Mouse (Mus musculus): ENCODE measurements around the gene Wnt10b. TPM values are rescaled to one million over a fixed set of nuclear protein-coding genes. Genes with fewer than 3 reads are reported as not detected.

The Wnt10b gene
- total and polyA plus RNA-seq, 2 experiments from 2014 or later, result 1.4 TPM; not detected in 1

- no peak for DNase-seq (ENCODE audit: low spot score)
- Histone ChIP-seq H3K27ac (no peak overlapping the region), H3K4me2 (ENCODE audit: low read depth, low read length) (no peak overlapping the region), H3K27me3 (ENCODE audit: insufficient read depth, low read length) (peaks cover 40% of the 10 kb centered on the region), H3K36me3 (ENCODE audit: insufficient read depth, low read length) (no peaks in the 10 kb centered on the region), H3K4me1 (ENCODE audit: insufficient read depth, low read length) (peaks cover 5% of the 10 kb centered on the region; the same call in 1 of the 2 replicates), H3K9me3 (ENCODE audit: low read length) (no peaks in the 10 kb centered on the region), H3K9ac (replicated peaks; ENCODE audit: low read length) (no peak overlapping the region), H3K4me3 (ENCODE audit: low read length) (no peak overlapping the region)
- no peak for ATAC-seq
- no peak for TF ChIP-seq CTCF (IDR thresholded peaks at IDR 0.05; ENCODE audit: low read depth)
- WGBS, result 30% methylated on average over 6 of the region's 6 CpGs
Observed at GRCm38 (mm10) chr15:98781166-98781565, 3.2 kb upstream of the Wnt10b start.

DNA sequence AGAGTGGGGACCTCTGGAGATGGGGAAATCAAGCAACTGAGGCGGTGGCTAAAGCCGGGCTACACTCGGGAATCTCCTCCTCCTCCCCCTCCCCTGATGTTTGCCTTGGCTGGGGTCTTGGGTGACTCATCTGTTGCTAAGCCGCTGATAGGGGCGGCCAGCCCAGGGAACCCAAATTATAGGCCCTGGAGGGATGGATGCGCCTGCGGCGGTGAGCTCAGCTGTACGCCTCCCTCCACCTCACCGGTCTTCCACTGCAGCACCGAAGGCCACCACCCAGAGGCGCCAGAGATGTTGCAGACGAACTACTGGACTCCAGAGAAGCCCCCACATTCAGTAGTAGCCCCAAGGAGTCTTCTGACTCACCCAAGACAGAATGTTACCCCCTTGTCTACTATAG, 2.6 kb upstream of the Wnt10b start:
- Histone ChIP-seq H3K9ac (replicated peaks; ENCODE audit: low read length) (no peak overlapping the region), H3K4me1 (ENCODE audit: insufficient read depth, low read length) (peaks cover 5% of the 10 kb centered on the region; the same call in 1 of the 2 replicates), H3K36me3 (ENCODE audit: insufficient read depth, low read length) (no peaks in the 10 kb centered on the region), H3K4me3 (ENCODE audit: low read length) (no peak overlapping the region), H3K4me2 (ENCODE audit: low read depth, low read length) (no peak overlapping the region), H3K27ac (no peak overlapping the region), H3K27me3 (ENCODE audit: insufficient read depth, low read length) (peaks cover 46% of the 10 kb centered on the region), H3K9me3 (ENCODE audit: low read length) (no peaks in the 10 kb centered on the region)
- DNase-seq (ENCODE audit: low spot score), result no peak
- peak; percentile 34 for TF ChIP-seq CTCF (IDR thresholded peaks at IDR 0.05; ENCODE audit: low read depth)
- ATAC-seq, result peak; percentile 24; the same call in 1 of the 2 replicates
- WGBS, result 9% methylated on average over 13 of the region's 13 CpGs

GRCm38 (mm10) chr15:98780075-98780474, 2.1 kb upstream of the Wnt10b start:
- H3K4me2 ChIP-seq (ENCODE audit: low read depth, low read length), result no peak overlapping the region

DNA sequence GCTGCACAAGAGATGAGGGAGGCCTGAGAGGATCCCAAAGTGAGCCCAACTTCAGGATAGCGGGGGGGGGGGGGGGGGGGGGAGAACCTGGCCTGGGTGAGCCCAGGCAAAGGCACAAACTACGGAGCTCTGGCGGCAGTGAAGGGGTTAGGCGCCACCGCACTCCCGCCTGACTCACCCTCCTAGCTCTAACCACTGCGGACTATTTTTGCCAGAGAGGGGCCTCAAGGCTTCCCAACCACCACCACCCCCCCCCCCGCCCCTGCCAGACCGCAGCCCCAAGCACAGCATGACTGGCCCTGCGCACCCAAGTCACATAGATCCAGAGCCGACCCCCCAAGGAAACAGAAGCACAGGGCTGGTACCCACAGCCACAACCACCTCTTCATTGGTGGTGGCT, 856 bp upstream of the Wnt10b start:
- Histone ChIP-seq H3K27me3 (ENCODE audit: insufficient read depth, low read length) (peaks cover 63% of the 10 kb centered on the region), H3K36me3 (ENCODE audit: insufficient read depth, low read length) (no peaks in the 10 kb centered on the region), H3K4me3 (ENCODE audit: low read length) (no peak overlapping the region), H3K9me3 (ENCODE audit: low read length) (no peaks in the 10 kb centered on the region), H3K4me2 (ENCODE audit: low read depth, low read length) (no peak overlapping the region), H3K27ac (no peak overlapping the region), H3K9ac (replicated peaks; ENCODE audit: low read length) (no peak overlapping the region), H3K4me1 (ENCODE audit: insufficient read depth, low read length) (peaks cover 5% of the 10 kb centered on the region; the same call in 1 of the 2 replicates)
- no peak for TF ChIP-seq CTCF (IDR thresholded peaks at IDR 0.05; ENCODE audit: low read depth)
- no peak for ATAC-seq
- 3% methylated on average over 9 of the region's 11 CpGs for WGBS
- DNase-seq (ENCODE audit: low spot score), result no peak

More at GRCm38 (mm10) chr15:98780075-98780474, 2.1 kb upstream of the Wnt10b start:
- DNase-seq (ENCODE audit: low spot score) (no peak), ATAC-seq (no peak)
- Histone ChIP-seq H3K9ac (replicated peaks; ENCODE audit: low read length) (no peak overlapping the region), H3K36me3 (ENCODE audit: insufficient read depth, low read length) (no peaks in the 10 kb centered on the region), H3K4me3 (ENCODE audit: low read length) (no peak overlapping the region), H3K9me3 (ENCODE audit: low read length) (no peaks in the 10 kb centered on the region), H3K27ac (no peak overlapping the region), H3K4me1 (ENCODE audit: insufficient read depth, low read length) (peaks cover 5% of the 10 kb centered on the region; the same call in 1 of the 2 replicates), H3K27me3 (ENCODE audit: insufficient read depth, low read length) (peaks cover 50% of the 10 kb centered on the region)
- WGBS, result 6% methylated on average over 8 of the region's 8 CpGs
- no peak for TF ChIP-seq CTCF (IDR thresholded peaks at IDR 0.05; ENCODE audit: low read depth)

GRCm38 (mm10) chr15:98778191-98778770, 331 bp upstream of the Wnt10b start:
- 2% methylated on average over 25 of the region's 25 CpGs for WGBS
- Histone ChIP-seq H3K4me2 (ENCODE audit: low read depth, low read length) (peak overlapping the region; percentile 48), H3K4me3 (ENCODE audit: low read length) (peak overlapping the region; percentile 31), H3K9me3 (ENCODE audit: low read length) (no peaks in the 10 kb centered on the region), H3K9ac (replicated peaks; ENCODE audit: low read length) (0 out of 2 replicates have a peak overlapping the region, but pooled peaks have one; percentile 37), H3K36me3 (ENCODE audit: insufficient read depth, low read length) (no peaks in the 10 kb centered on the region), H3K4me1 (ENCODE audit: insufficient read depth, low read length) (peaks cover 5% of the 10 kb centered on the region; the same call in 1 of the 2 replicates), H3K27ac (no peak overlapping the region), H3K27me3 (ENCODE audit: insufficient read depth, low read length) (peaks cover 63% of the 10 kb centered on the region)
- TF ChIP-seq CTCF (IDR thresholded peaks at IDR 0.05; ENCODE audit: low read depth), result no peak
- no peak for ATAC-seq
- no peak for DNase-seq (ENCODE audit: low spot score)

DNA sequence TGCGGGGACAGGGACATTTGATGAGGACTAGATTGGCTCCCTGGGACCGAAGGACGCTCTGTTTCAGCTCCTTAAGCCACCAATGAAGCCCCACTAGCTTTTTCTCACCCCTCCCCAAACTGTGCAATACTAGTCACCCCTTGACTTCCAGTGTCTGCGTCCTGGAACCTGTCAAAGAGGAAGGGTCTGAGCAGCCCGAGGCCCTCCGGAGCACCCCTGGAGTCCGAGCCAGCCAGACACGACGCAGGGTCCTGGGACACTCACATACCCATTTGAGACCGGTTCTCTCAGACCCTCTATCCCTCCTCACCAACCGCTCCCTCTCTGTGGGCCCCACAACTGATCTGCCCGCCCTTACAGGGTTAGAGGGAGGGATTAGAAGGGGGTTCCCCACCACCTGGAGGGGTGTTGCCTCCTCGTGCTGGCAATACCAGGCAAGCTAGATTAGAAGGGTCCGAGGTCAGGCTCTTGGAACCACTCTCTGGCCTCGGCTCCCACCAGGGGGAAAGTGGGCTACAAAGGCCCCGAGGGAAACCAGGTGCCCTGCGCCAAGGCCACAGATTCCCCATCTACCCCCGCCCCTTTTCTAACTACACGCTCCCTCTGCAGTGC, 839 bp downstream of the Wnt10b start:
- ATAC-seq, result no peak
- Histone ChIP-seq H3K9ac (replicated peaks; ENCODE audit: low read length) (no peak overlapping the region), H3K4me1 (ENCODE audit: insufficient read depth, low read length) (peaks cover 12% of the 10 kb centered on the region; the same call in 1 of the 2 replicates), H3K27ac (no peak overlapping the region), H3K4me2 (ENCODE audit: low read depth, low read length) (no peak overlapping the region), H3K4me3 (ENCODE audit: low read length) (no peak overlapping the region), H3K27me3 (ENCODE audit: insufficient read depth, low read length) (peaks cover 63% of the 10 kb centered on the region), H3K9me3 (ENCODE audit: low read length) (no peaks in the 10 kb centered on the region), H3K36me3 (ENCODE audit: insufficient read depth, low read length) (no peaks in the 10 kb centered on the region)
- TF ChIP-seq CTCF (IDR thresholded peaks at IDR 0.05; ENCODE audit: low read depth), result no peak
- 4% methylated on average over 19 of the region's 19 CpGs for WGBS
- DNase-seq (ENCODE audit: low spot score), result no peak

Measured in hindbrain, postnatal 0 days (tissue).